Mouse (Mus musculus): ENCODE data around the gene Gm1043.

DNA sequence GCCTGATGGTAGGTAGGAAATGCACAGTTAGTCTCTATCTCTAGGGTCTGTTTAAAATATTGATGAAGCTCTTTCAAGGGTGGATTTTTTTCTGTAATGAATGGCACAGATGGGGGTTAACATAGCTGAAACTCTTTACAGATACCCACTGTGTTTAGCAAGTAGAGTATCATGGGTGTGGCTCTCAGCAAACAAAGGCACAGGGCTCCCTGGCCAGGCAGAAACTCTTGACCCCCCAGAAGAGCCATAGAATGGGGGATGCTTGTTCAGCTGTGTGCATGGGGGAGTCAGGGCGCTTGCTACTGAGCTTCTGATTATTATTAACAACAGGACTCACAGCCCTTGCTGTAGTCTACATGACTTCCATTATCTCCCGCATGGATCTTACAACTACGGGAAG is 163.7 kb downstream of the Gm1043 start:
- TF ChIP-seq CTCF (IDR thresholded peaks at IDR 0.05; ENCODE audit: borderline replicate concordance, control insufficient read depth, extremely low read depth, insufficient read depth, low read length, poor library complexity): no peak
- TF ChIP-seq POLR2A (IDR thresholded peaks at IDR 0.05; ENCODE audit: control insufficient read depth, extremely low read depth, insufficient read depth, low read length, poor library complexity): no peak

Data from thymus, adult 2 months (tissue).